Mouse (Mus musculus): ENCODE results near the gene Lyrm7. TPM values are rescaled to one million over a fixed set of nuclear protein-coding genes. Genes with fewer than 3 reads are reported as not detected.
A peak's percentile ranks its signal among the peaks of the same experiment; 100 is the strongest.

The Lyrm7 gene
- polyA plus RNA-seq, 1 experiment, result 2.9 TPM

DNA sequence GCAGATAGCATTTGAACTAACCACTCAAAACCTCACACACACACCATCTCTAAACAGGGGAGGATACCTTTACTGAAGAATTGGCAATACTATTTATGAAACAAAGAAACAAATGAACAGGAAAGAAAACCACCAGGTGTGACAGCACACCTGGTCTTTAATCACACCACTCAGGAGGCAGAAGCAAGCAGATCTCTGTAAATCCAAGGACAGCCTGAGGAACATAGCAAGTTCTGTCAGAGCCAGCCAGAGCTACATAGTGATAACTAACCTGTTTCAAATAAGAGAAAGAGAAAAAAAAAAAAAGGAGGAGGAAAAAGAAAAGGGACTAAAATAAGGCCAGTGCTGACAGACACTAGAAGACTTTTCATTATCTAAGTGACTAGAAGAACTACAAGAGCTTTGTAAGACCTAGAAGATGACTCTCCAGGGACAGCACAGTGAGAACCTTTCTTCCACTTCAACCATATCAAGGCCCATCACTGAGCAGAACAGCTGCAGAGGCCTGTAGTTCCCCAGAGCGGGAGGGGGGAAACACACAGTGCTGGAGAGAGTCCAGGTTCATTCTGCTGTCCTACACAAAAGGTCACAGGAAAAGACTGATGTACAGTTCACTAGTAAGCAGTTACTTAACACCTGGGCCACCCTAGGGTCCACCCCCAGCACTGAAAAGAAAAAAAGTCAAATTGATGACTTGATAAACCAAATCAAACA is 82.4 kb downstream of the Lyrm7 start:
- peaks cover 21% of the 10 kb centered on the region for H3K4me1 ChIP-seq (replicated peaks; ENCODE audit: control insufficient read depth, insufficient read depth, low read length)
- TF ChIP-seq CTCF (IDR thresholded peaks at IDR 0.05; ENCODE audit: borderline replicate concordance, control insufficient read depth, extremely low read depth, insufficient read depth, low read length, poor library complexity) (no peak), POLR2A (IDR thresholded peaks at IDR 0.05; ENCODE audit: control insufficient read depth, extremely low read depth, insufficient read depth, low read length, poor library complexity) (no peak)
- no peaks in the 10 kb centered on the region for H3K27me3 ChIP-seq (ENCODE audit: control insufficient read depth, insufficient read depth, low read length)
- H3K27ac ChIP-seq (ENCODE audit: control insufficient read depth, insufficient read depth, low read length), result peak overlapping the region; percentile 22; the same call in 1 of the 2 replicates
- no peaks in the 10 kb centered on the region for H3K36me3 ChIP-seq (ENCODE audit: control insufficient read depth, insufficient read depth, low read length)
- peak; percentile 31 for DNase-seq
- WGBS, result 0% methylated on average over 1 of the region's 1 CpGs
- no peak overlapping the region for H3K4me3 ChIP-seq (ENCODE audit: control insufficient read depth, insufficient read depth, low read length)

DNA sequence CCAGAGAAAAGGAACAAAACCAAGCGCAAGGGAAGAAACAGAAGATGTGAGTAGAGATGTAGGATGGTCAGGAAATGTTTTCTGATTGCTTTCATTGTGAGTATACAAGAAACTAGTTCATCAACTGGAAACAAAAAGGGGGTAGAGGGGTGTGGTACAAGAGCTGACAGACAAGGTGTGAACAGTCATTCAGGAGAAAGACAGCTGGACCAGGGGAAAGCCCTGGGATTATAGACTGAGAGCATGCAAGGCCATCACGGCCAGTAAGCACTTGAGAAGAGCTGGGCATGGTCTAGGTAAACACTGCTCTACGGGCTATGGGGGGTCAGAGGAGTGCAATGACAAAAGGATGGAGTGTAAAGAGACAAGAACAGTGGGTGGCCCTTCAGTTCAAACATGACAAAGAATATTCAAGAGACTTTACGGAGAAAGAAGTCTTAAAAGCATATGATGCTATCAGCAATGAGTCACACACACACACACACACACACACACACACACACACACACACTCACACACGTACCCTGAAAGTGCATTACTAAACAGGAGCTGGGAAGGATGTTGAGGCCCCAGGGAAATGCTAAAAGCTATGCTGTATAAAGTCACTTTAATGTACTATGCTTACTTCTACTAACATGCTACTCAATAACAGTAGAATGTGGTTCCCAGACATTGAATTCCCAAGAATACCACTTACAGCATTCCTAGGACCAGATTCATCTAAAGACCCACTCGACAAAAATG is 83.2 kb downstream of the Lyrm7 start:
- Histone ChIP-seq H3K4me1 (replicated peaks; ENCODE audit: control insufficient read depth, insufficient read depth, low read length) (peaks cover 21% of the 10 kb centered on the region), H3K36me3 (ENCODE audit: control insufficient read depth, insufficient read depth, low read length) (no peaks in the 10 kb centered on the region), H3K4me3 (ENCODE audit: control insufficient read depth, insufficient read depth, low read length) (no peak overlapping the region), H3K27me3 (ENCODE audit: control insufficient read depth, insufficient read depth, low read length) (no peaks in the 10 kb centered on the region), H3K27ac (ENCODE audit: control insufficient read depth, insufficient read depth, low read length) (peak overlapping the region; percentile 34; the same call in 1 of the 2 replicates)
- no peak for DNase-seq
- no peak for TF ChIP-seq CTCF (IDR thresholded peaks at IDR 0.05; ENCODE audit: borderline replicate concordance, control insufficient read depth, extremely low read depth, insufficient read depth, low read length, poor library complexity)
- TF ChIP-seq POLR2A (IDR thresholded peaks at IDR 0.05; ENCODE audit: control insufficient read depth, extremely low read depth, insufficient read depth, low read length, poor library complexity), result no peak
- 73% methylated on average over 6 of the region's 6 CpGs for WGBS

Other genes with a start within 250 kb of the Lyrm7 start
- gene Cdc42se2, start 73.2 kb downstream of the Lyrm7 start, polyA plus RNA-seq (2012; rRNA removed), result 122 and 127 TPM in 2 replicates
- 322 and 336 TPM in 2 replicates for gene Hint1, start 5.5 kb upstream of the Lyrm7 start, polyA plus RNA-seq (2012; rRNA removed)
- gene Gpx3, start 41.5 kb upstream of the Lyrm7 start, polyA plus RNA-seq (2012; rRNA removed), result 120 and 133 TPM in 2 replicates
- gene Tnip1, start 102.0 kb upstream of the Lyrm7 start, polyA plus RNA-seq (2012; rRNA removed), result 114 and 121 TPM in 2 replicates
- gene Anxa6, start 172.5 kb upstream of the Lyrm7 start, polyA plus RNA-seq (2012; rRNA removed), result 121 and 130 TPM in 2 replicates
- 13.9 and 16.5 TPM in 2 replicates for gene Ccdc69, start 217.2 kb upstream of the Lyrm7 start, polyA plus RNA-seq (2012; rRNA removed)
- gene Gm2a, start 237.2 kb upstream of the Lyrm7 start, polyA plus RNA-seq (2012; rRNA removed), result 37.2 and 39.9 TPM in 2 replicates